Mouse (Mus musculus) ES-E14 (cell line): ENCODE data around the gene Tlr5. TPM values are rescaled to one million over a fixed set of nuclear protein-coding genes. Genes with fewer than 3 reads are reported as not detected.

ENCODE experiments used
- DNase-seq: peaks from one replicate; pipeline ENCODE4 v3.0.0-alpha.2; 2013; ENCODE audit warnings: low read depth, low spot score
- H3K27ac ChIP-seq: 2 replicates; pipeline ENCODE4 v1.5.1; 2012; ENCODE audit warnings: low read depth, mild to moderate bottlenecking, low read length, moderate library complexity, mixed read lengths; ENCODE audit not compliant: poor library complexity, insufficient read depth, severe bottlenecking
- H3K36me3 ChIP-seq: 2 replicates; pipeline ENCODE4 v1.6.1; 2012; ENCODE audit warnings: mild to moderate bottlenecking, low read length, moderate library complexity, mixed read lengths; ENCODE audit not compliant: control insufficient read depth, poor library complexity, insufficient read depth, severe bottlenecking
- H3K4me1 ChIP-seq, 2 experiments: fragments of 150-350 bp in 1 of 2; sonication (generic) in 1 of 2; 2 replicates each; pipeline ENCODE4 v1.6.1; 2012; ENCODE audit warnings: low read length in 2 of 2, mild to moderate bottlenecking in 1 of 2, mixed read lengths in 1 of 2; ENCODE audit not compliant: control insufficient read depth in 2 of 2, insufficient read depth in 2 of 2, poor library complexity in 1 of 2
- H3K4me3 ChIP-seq, 2 experiments: fragments of 150-350 bp in 1 of 2; sonication (generic) in 1 of 2; 2 replicates each; pipeline ENCODE4 v1.5.1; 2012; ENCODE audit warnings: low read length in 2 of 2, low read depth in 1 of 2, mild to moderate bottlenecking in 1 of 2, mixed read lengths in 1 of 2; ENCODE audit not compliant: insufficient read depth in 1 of 2, poor library complexity in 1 of 2, severe bottlenecking in 1 of 2
- H3K9ac ChIP-seq: 2 replicates; pipeline ENCODE4 v1.6.1; 2012; ENCODE audit warnings: low read depth, mild to moderate bottlenecking, low read length, mixed read lengths; ENCODE audit not compliant: poor library complexity, insufficient read depth, severe bottlenecking
- H3K9me3 ChIP-seq: fragments of 150-350 bp; sonication (generic); 2 replicates; pipeline ENCODE4 v1.6.1; 2012; ENCODE audit warnings: low read depth, mild to moderate bottlenecking, low read length; ENCODE audit not compliant: control insufficient read depth, insufficient read depth
- CHD2 ChIP-seq: IDR thresholded peaks from 2 replicates; pipeline ENCODE4 v1.6.1; 2014; ENCODE audit warnings: mild to moderate bottlenecking, low read depth, low read length, inconsistent platforms
- HCFC1 ChIP-seq: IDR thresholded peaks from 2 replicates; pipeline ENCODE4 v1.6.1; 2012; ENCODE audit warnings: low read length, inconsistent platforms, borderline replicate concordance; ENCODE audit not compliant: insufficient read depth
- MAFK ChIP-seq: IDR thresholded peaks from 2 replicates; pipeline ENCODE4 v1.6.1; 2014; ENCODE audit warnings: mild to moderate bottlenecking, low read depth, low read length, inconsistent platforms; ENCODE audit not compliant: insufficient read depth
- ZC3H11A ChIP-seq: IDR thresholded peaks from 2 replicates; pipeline ENCODE4 v1.6.1; 2012; ENCODE audit warnings: low read depth, mild to moderate bottlenecking, inconsistent platforms, low read length, borderline replicate concordance
- ZNF384 ChIP-seq: IDR thresholded peaks from 2 replicates; pipeline ENCODE4 v1.6.1; 2012; ENCODE audit warnings: low read depth, low read length, inconsistent platforms
- in situ Hi-C, 2 experiments: fragments of 600-800 bp; cut with MboI; formaldehyde crosslinking; loops; one replicate each; pipeline ENCODE4 v1.15.1; 2025; ENCODE audit warnings: low sequenced_read_pairs in 2 of 2, inconsistent platforms in 1 of 2; ENCODE audit not compliant: unreplicated experiment in 2 of 2
- total RNA-seq: library from RNA; depleted of rRNA; stranded (reverse); fragments of 300-350 nt; gene quantifications from 2 replicates; pipeline ENCODE4 v1.2.3, GENCODE M21; 2012

The Tlr5 gene
- total RNA-seq, 1 experiment, result 0.54 TPM

- no peak for DNase-seq
- no peaks in the 10 kb centered on the region for H3K36me3 ChIP-seq
- peak overlapping the region in 1 of 2 experiments; percentile 23; a peak in 1 of 4 replicates for H3K4me3 ChIP-seq
- H3K4me1 ChIP-seq, result peaks cover 2 to 22% of the 10 kb centered on the region in 2 experiments; a peak in 2 of 4 replicates
- no peak overlapping the region for H3K9ac ChIP-seq
- in situ Hi-C loops, result no loop called here
- H3K9me3 ChIP-seq, result no peaks in the 10 kb centered on the region
- TF ChIP-seq ZNF384, result no peak
- TF ChIP-seq CHD2, result no peak
- TF ChIP-seq MAFK, result no peak
- no peak for TF ChIP-seq ZC3H11A
- H3K27ac ChIP-seq, result no peak overlapping the region
Measured at GRCm38 (mm10) chr1:182958824-182959223, 4.2 kb downstream of the Tlr5 start.

GRCm38 (mm10) chr1:182959251-182959691 lies 4.7 kb downstream of the Tlr5 start:
- TF ChIP-seq ZC3H11A, result no peak
- in situ Hi-C loops, result no loop called here
- Histone ChIP-seq H3K9me3 (no peaks in the 10 kb centered on the region), H3K9ac (no peak overlapping the region), H3K4me1 (peaks cover 2 to 23% of the 10 kb centered on the region in 2 experiments; a peak in 2 of 4 replicates), H3K27ac (no peak overlapping the region), H3K4me3 (peak overlapping the region; percentile 14 to 42; a peak in 3 of 4 replicates), H3K36me3 (no peaks in the 10 kb centered on the region)
- DNase-seq, result no peak

- TF ChIP-seq ZC3H11A, result peak; percentile 36; the same call in 1 of the 2 replicates
- TF ChIP-seq MAFK, result no peak
- TF ChIP-seq CHD2, result peak; percentile 46; the same call in 1 of the 2 replicates
- TF ChIP-seq HCFC1, result no peak
- TF ChIP-seq ZNF384, result no peak
- DNase-seq, result peak; percentile 79
- H3K4me1 ChIP-seq, result peaks cover 2 to 22% of the 10 kb centered on the region in 2 experiments; a peak in 2 of 4 replicates
Measured at GRCm38 (mm10) chr1:182959811-182960455, 5.3 kb downstream of the Tlr5 start.

GRCm38 (mm10) chr1:182961076-182961475 lies 6.5 kb downstream of the Tlr5 start:
- Histone ChIP-seq H3K27ac (no peak overlapping the region; the same call in 1 of the 2 replicates), H3K9me3 (no peaks in the 10 kb centered on the region), H3K36me3 (no peaks in the 10 kb centered on the region), H3K4me1 (peaks cover 2 to 22% of the 10 kb centered on the region in 2 experiments; a peak in 2 of 4 replicates), H3K4me3 (no peak overlapping the region), H3K9ac (no peak overlapping the region)
- TF ChIP-seq MAFK (peak; percentile 98), CHD2 (no peak)
- no peak for DNase-seq
- in situ Hi-C loops, result no loop called here

More at GRCm38 (mm10) chr1:182959811-182960455, 5.3 kb downstream of the Tlr5 start:
- Histone ChIP-seq H3K4me3 (peak overlapping the region; percentile 14 to 42), H3K9ac (no peak overlapping the region), H3K9me3 (no peaks in the 10 kb centered on the region), H3K27ac (no peak overlapping the region), H3K36me3 (no peaks in the 10 kb centered on the region)
- in situ Hi-C loops, result no loop called here

- no peaks in the 10 kb centered on the region for H3K9me3 ChIP-seq
- no peak overlapping the region for H3K9ac ChIP-seq
- no peak overlapping the region for H3K4me3 ChIP-seq
- H3K4me1 ChIP-seq, result peaks cover 2 to 22% of the 10 kb centered on the region in 2 experiments; a peak in 2 of 4 replicates
- no peak for DNase-seq
- TF ChIP-seq CHD2 (no peak), ZC3H11A (no peak), ZNF384 (no peak), MAFK (no peak), HCFC1 (no peak)
- H3K27ac ChIP-seq, result no peak overlapping the region
- in situ Hi-C loops, result no loop called here
- H3K36me3 ChIP-seq, result no peaks in the 10 kb centered on the region
Measured at GRCm38 (mm10) chr1:182963329-182963728, 8.7 kb downstream of the Tlr5 start.
